Mouse (Mus musculus) adrenal gland, adult 2 months (tissue): ENCODE measurements around the gene Exoc3l4. TPM values are rescaled to one million over a fixed set of nuclear protein-coding genes. Genes with fewer than 3 reads are reported as not detected.
A peak's percentile ranks its signal among the peaks of the same experiment; 100 is the strongest.

Experiments
- DNase-seq: peaks from one replicate; pipeline ENCODE4 v3.0.0; 2021
- polyA plus RNA-seq: library from polyadenylated mRNA; depleted of rRNA; stranded (reverse); fragments of >200 nt; gene quantifications from 2 replicates; pipeline ENCODE4 v1.2.3, GENCODE M21; 2012
- total RNA-seq, 2 experiments: library from RNA; stranded (reverse); gene quantifications; 2 replicates each; pipeline ENCODE4 v1.2.3; 2021

The Exoc3l4 gene
- total and polyA plus RNA-seq, 3 experiments, result 4.7 to 13.9 (median 7.7) TPM

GRCm38 (mm10) chr12:111411631-111412355, 5.0 kb upstream of the Exoc3l4 start:
- DNase-seq, result no peak

GRCm38 (mm10) chr12:111412581-111413284, 4.1 kb upstream of the Exoc3l4 start:
- peak; percentile 53 for DNase-seq

DNA sequence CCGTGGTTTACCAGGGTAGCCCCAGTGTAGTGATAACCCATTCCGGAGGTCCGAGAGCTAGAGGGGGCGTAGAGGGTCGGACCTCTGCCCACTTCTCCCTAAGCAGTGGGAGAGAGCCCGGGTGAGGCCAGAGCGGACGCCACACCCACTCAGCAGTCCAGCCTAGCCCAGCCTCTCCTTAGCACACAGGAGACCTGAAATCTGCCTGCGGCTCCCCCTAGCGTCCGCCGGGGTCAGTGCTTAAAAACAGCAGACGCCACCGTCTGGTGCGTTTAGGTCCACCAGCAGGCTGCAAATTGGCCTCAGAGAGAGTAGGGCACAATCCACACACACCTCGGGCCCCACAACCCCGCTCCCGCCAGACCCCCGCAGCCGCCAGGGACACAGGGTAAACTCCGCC, 3.5 kb upstream of the Exoc3l4 start:
- DNase-seq, result peak; percentile 92

GRCm38 (mm10) chr12:111419918-111420317, 3.1 kb downstream of the Exoc3l4 start:
- no peak for DNase-seq

DNA sequence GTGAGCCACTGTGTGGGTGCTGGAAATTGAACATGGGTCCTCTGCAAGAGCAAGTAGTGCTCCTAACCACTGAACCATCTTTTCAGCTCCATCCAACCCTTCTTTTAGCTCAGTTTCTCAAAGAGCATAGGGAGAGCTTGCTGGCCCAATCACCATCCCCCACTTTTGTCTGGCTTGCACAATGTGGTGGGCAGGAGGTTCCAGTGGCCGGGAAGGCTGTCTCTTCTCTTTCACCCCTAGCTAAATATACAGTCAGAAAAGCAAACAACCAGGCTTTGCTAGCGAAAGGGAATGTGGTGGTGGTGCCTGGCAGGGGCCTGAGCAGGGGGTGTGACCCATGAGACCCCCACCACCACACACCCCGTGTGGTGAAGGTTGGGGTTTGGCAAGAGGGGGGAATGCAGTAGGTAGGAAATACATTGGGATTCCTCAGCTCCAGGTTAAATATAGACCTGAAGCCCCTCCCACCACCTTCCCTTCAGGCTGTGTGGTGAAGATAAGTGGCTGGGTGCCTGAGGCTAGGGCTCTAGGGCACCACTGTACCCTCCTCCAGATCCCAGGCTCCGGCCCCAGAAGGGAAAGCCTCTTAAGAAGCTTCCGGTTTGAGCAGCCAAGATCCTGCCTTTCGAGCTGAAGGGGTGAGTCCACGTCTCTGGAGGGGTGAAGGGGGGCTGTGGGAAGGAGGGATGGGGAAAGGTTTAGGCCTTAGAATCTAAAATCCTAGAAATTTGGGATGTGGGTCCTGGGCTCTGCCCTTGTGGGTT, 4.3 kb downstream of the Exoc3l4 start:
- no peak for DNase-seq

DNA sequence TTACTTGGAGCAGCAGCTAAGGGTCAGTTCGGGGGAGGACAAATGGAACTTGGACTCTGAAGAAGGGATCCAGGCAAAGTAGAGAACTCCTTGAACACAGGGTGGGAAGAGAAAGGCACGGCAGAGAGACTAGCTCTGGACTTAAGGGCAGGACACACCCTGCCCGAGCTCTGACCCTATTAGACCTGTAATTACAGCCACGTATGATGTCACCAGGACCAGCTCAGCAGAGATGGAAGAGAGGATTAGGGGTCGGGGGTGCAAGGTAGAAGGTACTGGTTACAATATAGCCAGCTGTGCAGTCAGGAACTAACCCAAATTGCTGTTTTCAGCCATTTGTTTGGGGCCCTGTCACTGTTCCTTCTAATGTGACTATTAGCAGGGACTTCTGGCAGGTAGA, 6.0 kb downstream of the Exoc3l4 start:
- no peak for DNase-seq

DNA sequence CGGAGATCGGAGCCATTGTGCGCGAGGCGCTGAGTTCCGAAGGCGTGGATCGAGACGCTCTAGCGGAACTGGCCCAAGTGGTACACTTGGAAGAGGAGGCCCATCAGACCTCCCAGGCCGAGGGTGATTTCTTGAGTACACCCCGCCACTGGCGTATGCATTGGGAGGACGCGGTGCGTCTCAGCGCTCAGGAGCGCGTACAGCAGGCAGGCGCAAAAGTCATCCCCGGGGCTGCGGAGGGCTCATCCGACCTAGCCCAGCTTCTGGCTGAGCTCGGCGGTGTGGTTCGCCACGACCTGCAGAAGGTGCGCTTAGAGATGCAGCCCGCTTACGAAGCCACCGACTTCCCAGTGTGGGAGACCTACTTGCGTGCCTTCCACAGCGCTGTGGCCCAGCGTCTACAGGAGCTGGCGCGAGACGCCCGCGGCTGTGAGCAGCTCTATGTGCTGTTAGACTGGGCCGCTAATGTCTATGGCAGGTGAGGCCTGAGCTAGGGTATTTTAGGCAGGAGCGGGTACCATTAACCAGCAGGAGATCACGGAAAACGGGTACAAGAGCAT, 6.8 kb downstream of the Exoc3l4 start:
- no peak for DNase-seq

GRCm38 (mm10) chr12:111424547-111424946, 7.7 kb downstream of the Exoc3l4 start:
- DNase-seq, result no peak

DNA sequence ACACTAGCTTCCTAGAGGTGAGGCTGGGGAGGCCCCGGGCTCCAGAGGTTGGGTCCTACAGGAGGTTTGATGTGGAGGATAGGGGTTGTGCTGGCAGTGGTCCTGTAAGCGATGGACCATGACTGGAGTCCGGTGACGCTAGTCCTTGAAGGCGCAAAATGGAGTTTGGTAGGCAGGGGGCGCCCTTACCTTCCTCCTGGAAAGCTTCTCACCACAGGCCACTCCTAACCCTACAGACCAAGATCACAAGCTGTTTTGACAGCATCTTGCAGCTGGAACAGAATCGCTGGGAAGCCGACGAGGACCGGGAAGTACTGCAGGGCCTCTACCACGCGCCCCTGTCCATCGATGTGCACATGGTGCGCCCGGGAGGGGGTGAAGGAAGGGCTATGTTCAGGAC, 8.4 kb downstream of the Exoc3l4 start:
- peak; percentile 87 for DNase-seq

DNA sequence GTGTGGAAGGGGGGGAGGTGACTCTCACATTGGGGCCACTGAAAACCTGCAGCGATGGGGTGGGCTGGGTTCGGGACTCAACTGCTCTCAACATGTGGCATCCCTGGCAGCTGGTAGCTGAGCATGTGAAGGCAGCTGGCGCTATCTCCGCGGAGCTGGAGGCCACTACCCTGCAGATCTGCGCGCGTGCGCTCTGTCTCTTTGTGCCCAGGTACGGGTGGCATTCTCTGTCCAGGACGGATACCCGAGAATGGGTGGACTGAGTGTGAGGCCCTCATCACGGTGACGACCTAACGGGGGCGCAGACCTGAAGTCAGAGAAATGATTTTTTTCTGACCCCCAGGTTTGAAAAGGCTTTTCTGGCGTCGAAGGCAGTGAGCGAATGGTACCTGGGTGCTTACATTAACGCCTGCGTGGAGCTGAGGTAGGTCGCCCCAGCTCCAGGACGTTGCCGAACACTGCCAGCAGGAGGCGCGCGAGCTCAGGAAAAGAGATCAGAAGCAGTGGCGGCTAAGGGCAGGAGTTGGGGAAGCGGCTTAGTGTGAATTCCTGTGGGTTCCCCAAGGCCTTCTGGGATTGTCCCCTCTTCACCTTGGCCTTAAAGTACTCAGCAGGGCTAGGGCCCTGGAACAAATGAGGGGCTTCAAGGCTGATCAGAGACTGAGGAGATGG, 9.1 kb downstream of the Exoc3l4 start:
- peak; percentile 91 for DNase-seq

GRCm38 (mm10) chr12:111427438-111428113, 10.8 kb downstream of the Exoc3l4 start:
- no peak for DNase-seq

DNA sequence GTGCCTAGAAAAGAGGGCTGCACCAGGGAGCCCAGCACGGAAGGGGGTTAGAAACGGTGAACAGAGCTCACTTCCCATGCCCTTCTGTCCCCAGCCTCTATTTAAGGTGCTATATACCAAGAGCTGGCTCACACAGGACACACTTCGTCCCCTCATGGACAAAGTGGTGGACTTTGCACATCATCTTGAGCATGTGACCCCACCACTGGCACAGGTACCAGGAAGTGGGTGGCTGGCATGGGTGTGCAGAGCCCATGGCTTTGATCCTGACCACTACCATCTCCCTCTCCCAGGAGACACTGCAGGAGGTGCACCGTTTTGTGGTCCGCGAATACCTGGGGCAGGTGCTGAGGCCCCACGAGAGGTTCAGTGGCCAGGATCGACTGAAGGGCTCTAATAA, 11.5 kb downstream of the Exoc3l4 start:
- DNase-seq, result no peak

DNA sequence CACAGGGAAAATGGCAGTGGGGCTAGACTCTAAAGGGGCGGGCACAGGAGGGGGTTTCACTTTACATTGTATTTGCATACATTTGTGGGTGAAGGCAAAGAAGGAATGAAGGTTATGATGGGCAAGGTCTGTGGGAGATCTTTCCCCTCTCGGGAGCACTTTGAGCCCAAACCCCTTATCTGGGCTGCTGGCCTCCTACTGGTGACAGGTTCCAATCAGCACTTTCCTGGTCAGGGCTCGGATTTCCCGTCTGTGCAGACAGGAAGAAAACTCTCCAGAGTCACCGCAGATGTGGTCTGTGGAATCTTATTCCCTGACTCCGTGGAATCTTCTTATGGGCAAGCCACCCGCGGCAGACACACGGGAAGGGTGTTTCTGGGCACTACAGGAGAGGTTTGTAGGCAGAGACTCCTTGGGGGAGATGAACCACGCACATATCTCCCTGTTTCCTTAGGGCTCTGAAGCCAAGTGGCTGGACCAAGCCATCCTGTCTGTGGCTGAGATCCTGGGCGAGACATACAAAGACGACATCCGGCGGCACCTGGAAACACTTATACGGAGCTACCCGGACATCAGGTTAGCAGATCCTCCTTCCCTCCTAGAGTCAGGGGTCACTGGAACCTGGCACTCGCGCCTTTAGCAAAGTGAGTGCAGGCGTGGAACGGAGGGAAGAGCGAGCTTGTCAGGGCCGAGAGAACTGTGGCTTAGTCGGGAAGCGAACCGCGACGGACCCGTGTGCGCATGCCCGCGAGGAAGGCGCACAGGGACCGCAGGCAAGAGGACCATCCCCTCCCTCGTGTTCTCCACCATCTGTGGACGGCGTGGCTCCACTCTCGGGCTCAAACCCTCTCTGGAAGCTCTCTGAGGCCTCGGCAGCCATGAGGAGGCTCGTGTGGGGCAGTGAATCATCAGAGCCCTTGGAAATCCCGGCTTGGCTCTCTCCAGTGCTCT, 12.4 kb downstream of the Exoc3l4 start:
- peak; percentile 71 for DNase-seq

GRCm38 (mm10) chr12:111430049-111430867, 13.4 kb downstream of the Exoc3l4 start:
- DNase-seq, result peak; percentile 73

DNA sequence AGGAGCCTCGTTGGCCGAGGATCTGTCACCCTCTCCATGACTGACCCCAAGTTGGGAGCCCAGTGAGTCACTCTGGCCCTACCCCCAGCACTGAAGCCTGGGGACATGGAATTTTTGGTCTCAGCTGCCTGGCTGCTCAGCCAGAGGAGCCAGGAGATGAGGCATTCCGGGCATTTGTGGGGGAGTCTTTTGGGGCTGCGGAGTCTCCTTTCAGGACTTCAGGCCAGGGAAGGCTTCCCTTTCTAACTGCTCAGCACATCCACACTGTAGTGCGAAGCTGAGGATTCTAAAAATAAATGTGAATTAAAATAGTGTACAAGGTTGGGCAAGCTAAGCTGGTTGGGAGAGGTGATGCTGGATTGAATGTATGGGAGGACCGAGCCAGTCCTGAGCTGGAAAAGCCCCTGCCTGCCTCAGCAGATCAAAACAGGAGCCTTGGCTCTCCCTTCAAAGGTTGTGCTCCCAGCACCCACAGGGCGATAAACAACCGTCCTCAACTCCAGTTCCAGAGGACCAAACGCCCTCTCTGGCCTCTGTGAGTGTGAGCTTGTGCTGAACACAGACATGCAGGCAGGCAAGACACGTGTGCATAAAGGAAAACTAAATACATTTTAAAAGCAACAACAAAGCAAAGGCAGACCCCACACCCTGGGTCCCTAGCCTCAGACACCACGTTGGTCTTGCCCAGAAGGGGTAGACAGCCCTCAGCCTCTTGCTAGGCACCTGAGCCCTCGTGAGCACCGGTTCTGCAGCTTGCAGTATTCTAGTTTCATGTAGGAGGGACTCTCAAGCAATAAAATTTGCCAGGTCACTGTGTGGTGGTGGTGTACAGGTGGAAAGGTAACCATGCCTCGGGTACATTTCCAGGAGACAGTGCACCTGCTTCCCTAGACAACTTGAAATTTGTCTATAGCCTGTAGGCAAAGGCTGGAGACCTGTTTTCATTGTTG, 14.3 kb downstream of the Exoc3l4 start:
- DNase-seq, result no peak

- DNase-seq, result no peak
Measured at GRCm38 (mm10) chr12:111432097-111432496, 15.3 kb downstream of the Exoc3l4 start.

DNA sequence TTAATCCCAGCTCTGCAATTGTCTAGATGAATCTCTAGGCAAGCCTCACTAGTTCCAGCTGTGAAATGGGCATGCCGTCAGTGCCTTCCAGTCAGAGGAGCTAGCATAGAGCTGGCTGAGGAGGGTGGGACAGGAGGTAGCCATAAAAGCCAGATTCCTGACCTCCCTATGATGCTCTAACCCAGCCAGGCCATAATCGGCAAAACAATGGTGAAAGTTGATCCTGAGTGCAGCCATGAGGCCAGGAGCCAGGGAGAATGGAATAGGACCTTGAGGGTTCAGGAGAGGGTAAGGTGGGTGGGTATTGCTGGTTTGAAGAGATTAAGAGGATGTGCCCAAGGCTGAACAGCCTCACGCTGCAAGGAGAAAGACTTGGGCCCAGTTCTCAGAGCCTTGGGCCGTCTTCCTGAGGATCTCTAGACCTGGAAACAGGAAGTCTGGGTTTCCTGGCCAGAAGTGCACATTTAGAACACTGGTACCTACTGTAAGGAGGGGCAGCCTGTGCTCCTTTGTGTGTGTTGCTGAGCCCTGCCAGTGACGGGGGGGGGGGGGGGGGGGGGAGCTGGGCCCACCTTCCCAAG, 16.0 kb downstream of the Exoc3l4 start:
- no peak for DNase-seq
